Mouse (Mus musculus) Muller cell, postnatal 12 days (primary cell): ENCODE data around the gene Esr1.

Experiments used
- DNase-seq: peaks from one replicate; pipeline ENCODE4 v3.0.0-alpha.2; 2015; ENCODE audit errors: inconsistent ontology term

Esr1 gene

GRCm38 (mm10) chr10:4838099-4838498, 226.7 kb downstream of the Esr1 start:
- no peak for DNase-seq

GRCm38 (mm10) chr10:4841039-4841438, 229.6 kb downstream of the Esr1 start:
- no peak for DNase-seq

GRCm38 (mm10) chr10:4847523-4847922, 236.1 kb downstream of the Esr1 start:
- DNase-seq, result no peak

- no peak for DNase-seq
Measured at GRCm38 (mm10) chr10:4849881-4850280, 238.5 kb downstream of the Esr1 start.

- DNase-seq, result no peak
Measured at GRCm38 (mm10) chr10:4875076-4875737, 263.8 kb downstream of the Esr1 start.

- no peak for DNase-seq
Measured at GRCm38 (mm10) chr10:4881391-4881790, 270.0 kb downstream of the Esr1 start.

- DNase-seq, result no peak
Measured at GRCm38 (mm10) chr10:4885506-4885905, 274.1 kb downstream of the Esr1 start.

GRCm38 (mm10) chr10:4885961-4886360, 274.6 kb downstream of the Esr1 start:
- DNase-seq, result no peak

GRCm38 (mm10) chr10:4893475-4893874, 282.1 kb downstream of the Esr1 start:
- no peak for DNase-seq

GRCm38 (mm10) chr10:4897789-4898188, 286.4 kb downstream of the Esr1 start:
- no peak for DNase-seq

GRCm38 (mm10) chr10:4900324-4900723, 288.9 kb downstream of the Esr1 start:
- DNase-seq, result no peak

- no peak for DNase-seq
Measured at GRCm38 (mm10) chr10:4909271-4909670, 297.9 kb downstream of the Esr1 start.

- no peak for DNase-seq
Measured at GRCm38 (mm10) chr10:4910451-4910850, 299.1 kb downstream of the Esr1 start.

GRCm38 (mm10) chr10:4919046-4919445, 307.7 kb downstream of the Esr1 start:
- no peak for DNase-seq

GRCm38 (mm10) chr10:4923616-4924015, 312.2 kb downstream of the Esr1 start:
- DNase-seq, result no peak

GRCm38 (mm10) chr10:4924391-4924790, 313.0 kb downstream of the Esr1 start:
- DNase-seq, result no peak

- no peak for DNase-seq
Measured at GRCm38 (mm10) chr10:4943148-4943547, 331.8 kb downstream of the Esr1 start.

GRCm38 (mm10) chr10:4944725-4945124, 333.3 kb downstream of the Esr1 start:
- DNase-seq, result no peak

GRCm38 (mm10) chr10:4965768-4966167, 354.4 kb downstream of the Esr1 start:
- DNase-seq, result no peak

GRCm38 (mm10) chr10:4971156-4971555, 359.8 kb downstream of the Esr1 start:
- no peak for DNase-seq

- no peak for DNase-seq
Measured at GRCm38 (mm10) chr10:4971586-4971985, 360.2 kb downstream of the Esr1 start.

GRCm38 (mm10) chr10:4972026-4972425, 360.6 kb downstream of the Esr1 start:
- no peak for DNase-seq

GRCm38 (mm10) chr10:4974246-4974645, 362.9 kb downstream of the Esr1 start:
- DNase-seq, result no peak

- no peak for DNase-seq
Measured at GRCm38 (mm10) chr10:4976557-4976956, 365.2 kb downstream of the Esr1 start.
